Mouse (Mus musculus) granulocyte monocyte progenitor cell, adult 5-6 weeks (primary cell): ENCODE measurements around the gene Tctex1d2. TPM values are rescaled to one million over a fixed set of nuclear protein-coding genes. Genes with fewer than 3 reads are reported as not detected.

Source experiments
- ATAC-seq: replicated peaks from 2 replicates; pipeline ENCODE4 v1.8.0; 2016; ENCODE audit warnings: mild to moderate bottlenecking, moderate TSS enrichment, inconsistent platforms; ENCODE audit not compliant: poor library complexity, severe bottlenecking
- total RNA-seq, 2 experiments: library from RNA; stranded (forward) in 1 of 2; stranded (reverse) in 1 of 2; fragments of 200-712, 200-1000 nt in 1 of 2; fragments of >200 nt in 1 of 2; fragmentation: Nextera tagmentation in 1 of 2; gene quantifications; 2 replicates each; pipeline ENCODE4 v1.2.3; 2014 to 2017

Tctex1d2 gene
- total RNA-seq, 2 experiments from 2014 or later: 31.5 to 54.7 TPM

GRCm38 (mm10) chr16:32462950-32463349 lies 43.4 kb downstream of the Tctex1d2 start:
- no peak for ATAC-seq

- ATAC-seq: no peak
Measured at GRCm38 (mm10) chr16:32463426-32463825, 43.9 kb downstream of the Tctex1d2 start.

DNA sequence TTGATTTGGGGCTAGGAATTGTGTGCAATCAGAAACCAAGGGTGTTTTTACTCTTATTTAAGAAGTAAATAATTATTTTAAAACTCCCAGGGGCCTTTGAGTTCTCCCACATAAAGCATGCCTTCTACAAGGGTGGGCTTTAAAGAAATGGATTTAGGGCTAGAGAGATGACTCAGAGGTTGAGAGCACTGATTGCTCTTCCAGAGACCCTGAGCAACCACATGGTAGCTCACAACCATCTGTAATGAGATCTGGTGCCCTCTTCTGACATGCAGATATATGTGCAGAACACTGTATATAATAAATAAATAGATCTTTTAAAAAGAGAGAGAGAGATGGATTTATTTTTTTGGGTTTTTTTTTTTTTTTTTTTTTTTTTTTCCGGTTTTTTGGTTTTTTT lies 45.4 kb downstream of the Tctex1d2 start:
- ATAC-seq: no peak

GRCm38 (mm10) chr16:32468488-32468887 lies 49.0 kb downstream of the Tctex1d2 start:
- ATAC-seq: peak; percentile 70

DNA sequence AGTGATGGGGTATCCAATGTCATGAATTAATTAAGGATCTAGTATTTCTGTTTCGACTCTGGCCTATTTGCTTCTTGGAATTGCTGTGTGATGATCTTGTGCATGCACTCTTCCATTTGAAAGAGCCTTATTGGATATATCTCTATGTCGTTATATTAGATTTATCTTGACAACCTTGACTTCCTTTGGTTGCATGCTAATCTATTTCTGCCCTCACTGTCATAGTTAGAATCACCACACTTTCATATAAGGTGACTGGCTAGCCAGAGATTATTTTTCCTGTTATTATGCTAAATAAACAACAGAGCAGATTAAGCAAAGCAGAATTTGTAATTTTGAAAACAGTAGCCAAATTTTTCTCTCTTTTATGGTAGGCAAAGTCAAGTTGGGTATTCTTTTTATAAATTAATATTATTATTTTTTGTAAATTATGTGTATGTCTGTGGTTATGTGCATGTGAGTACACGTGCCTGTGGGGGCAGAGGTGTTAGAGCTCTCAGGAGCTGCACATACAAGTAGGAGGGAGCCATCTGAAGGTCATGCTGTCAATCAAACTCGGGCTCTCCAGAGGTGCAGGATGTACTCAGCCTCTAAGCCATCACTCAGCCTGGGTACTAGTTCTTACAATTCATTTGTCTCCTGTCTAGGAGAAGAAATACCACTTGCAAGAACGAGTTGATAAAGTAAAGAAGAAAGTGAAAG lies 50.1 kb downstream of the Tctex1d2 start:
- no peak for ATAC-seq

GRCm38 (mm10) chr16:32472276-32473015 lies 52.9 kb downstream of the Tctex1d2 start:
- no peak for ATAC-seq

DNA sequence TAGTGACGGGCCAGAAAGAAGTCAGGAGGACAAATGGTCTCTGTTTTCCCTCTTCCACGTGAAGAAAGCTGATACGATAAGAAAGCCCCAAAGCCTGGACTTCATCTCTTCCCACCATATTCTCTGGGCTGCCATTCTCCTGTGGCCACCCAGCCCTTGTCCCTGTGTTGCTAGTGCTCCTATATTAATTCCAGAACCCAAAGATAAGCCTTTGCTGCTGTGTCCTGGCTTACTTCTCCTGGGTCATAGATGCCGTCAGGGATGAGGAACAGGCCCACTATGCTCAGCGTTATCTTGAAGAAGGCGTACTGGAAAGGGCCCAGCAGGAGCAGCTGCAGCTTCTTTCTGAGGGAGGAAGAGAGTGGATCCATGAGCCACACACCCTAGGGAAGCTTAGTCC lies 57.8 kb downstream of the Tctex1d2 start:
- no peak for ATAC-seq

Other genes starting within 250 kb of the Tctex1d2 start
- 102 and 159 TPM in 2 replicates for gene Bex6, start 239.9 kb upstream of the Tctex1d2 start, total RNA-seq (2014; fragmentation: Nextera tagmentation)
- gene Bex6, start 239.9 kb upstream of the Tctex1d2 start, total RNA-seq (2017): 86.7 and 90.4 TPM in 2 replicates
- gene Fbxo45, start 172.5 kb upstream of the Tctex1d2 start, total RNA-seq (2014; fragmentation: Nextera tagmentation): 10.8 and 17.9 TPM in 2 replicates
- 21.9 and 22.5 TPM in 2 replicates for gene Fbxo45, start 172.5 kb upstream of the Tctex1d2 start, total RNA-seq (2017)
- gene Wdr53, start 172.5 kb upstream of the Tctex1d2 start, total RNA-seq (2014; fragmentation: Nextera tagmentation): 13.5 and 22.1 TPM in 2 replicates
- gene Wdr53, start 172.5 kb upstream of the Tctex1d2 start, total RNA-seq (2017): 12.9 and 16.0 TPM in 2 replicates
- not detected in 2 replicates for gene Smco1, start 148.2 kb upstream of the Tctex1d2 start, total RNA-seq (2014; fragmentation: Nextera tagmentation)
- gene Smco1, start 148.2 kb upstream of the Tctex1d2 start, total RNA-seq (2017): not detected in 2 replicates
- 24.6 and 28.5 TPM in 2 replicates for gene Rnf168, start 142.2 kb upstream of the Tctex1d2 start, total RNA-seq (2014; fragmentation: Nextera tagmentation)
- 52.1 and 67.7 TPM in 2 replicates for gene Rnf168, start 142.2 kb upstream of the Tctex1d2 start, total RNA-seq (2017)
- gene Ubxn7, start 87.4 kb upstream of the Tctex1d2 start, total RNA-seq (2014; fragmentation: Nextera tagmentation): 26.1 and 40.0 TPM in 2 replicates
- gene Ubxn7, start 87.4 kb upstream of the Tctex1d2 start, total RNA-seq (2017): 25.0 and 28.7 TPM in 2 replicates
- not detected in 2 replicates for gene Tm4sf19, start 19.2 kb upstream of the Tctex1d2 start, total RNA-seq (2014; fragmentation: Nextera tagmentation)
- gene Tm4sf19, start 19.2 kb upstream of the Tctex1d2 start, total RNA-seq (2017): not detected in 2 replicates
- 53.2 and 65.3 TPM in 2 replicates for gene Pcyt1a, start 11.2 kb downstream of the Tctex1d2 start, total RNA-seq (2014; fragmentation: Nextera tagmentation)
- gene Pcyt1a, start 11.2 kb downstream of the Tctex1d2 start, total RNA-seq (2017): 79.3 and 90.5 TPM in 2 replicates
- gene Slc51a, start 68.2 kb downstream of the Tctex1d2 start, total RNA-seq (2014; fragmentation: Nextera tagmentation): not detected in 2 replicates
- gene Slc51a, start 68.2 kb downstream of the Tctex1d2 start, total RNA-seq (2017): 0.05 and 0.30 TPM in 2 replicates
- not detected in 2 replicates for gene Zdhhc19, start 76.6 kb downstream of the Tctex1d2 start, total RNA-seq (2014; fragmentation: Nextera tagmentation)
- not detected in 2 replicates for gene Zdhhc19, start 76.6 kb downstream of the Tctex1d2 start, total RNA-seq (2017)
- gene Tfrc, start 189.2 kb downstream of the Tctex1d2 start, total RNA-seq (2014; fragmentation: Nextera tagmentation): 65.6 and 67.9 TPM in 2 replicates
- gene Tfrc, start 189.2 kb downstream of the Tctex1d2 start, total RNA-seq (2017): 105 and 142 TPM in 2 replicates
- 11.0 and 12.9 TPM in 2 replicates for gene Tnk2, start 224.2 kb downstream of the Tctex1d2 start, total RNA-seq (2014; fragmentation: Nextera tagmentation)
- gene Tnk2, start 224.2 kb downstream of the Tctex1d2 start, total RNA-seq (2017): 8.8 and 14.8 TPM in 2 replicates